Mouse (Mus musculus): ENCODE measurements around the gene Hist1h4k. TPM values are rescaled to one million over a fixed set of nuclear protein-coding genes. Genes with fewer than 3 reads are reported as not detected.

Hist1h4k gene
- polyA plus RNA-seq, 1 experiment from 2014 or later: 3.2 TPM

GRCm38 (mm10) chr13:21715131-21715863, 35.0 kb downstream of the Hist1h4k start:
- Histone ChIP-seq H3K27me3 (replicated peaks) (no peaks in the 10 kb centered on the region), H3K4me2 (peak overlapping the region; percentile 69), H3K36me3 (no peaks in the 10 kb centered on the region), H3K27ac (peak overlapping the region; percentile 92), H3K9ac (peak overlapping the region; percentile 38; the same call in 1 of the 2 replicates), H3K4me1 (peaks cover 18% of the 10 kb centered on the region), H3K9me3 (no peaks in the 10 kb centered on the region), H3K4me3 (replicated peaks) (peak overlapping the region; percentile 46)
- WGBS: under 1% methylated on average over 22 of the region's 22 CpGs
- ATAC-seq (ENCODE audit: insufficient read depth, low FRiP score, low read depth): no peak

- Histone ChIP-seq H3K4me3 (replicated peaks) (peak overlapping the region; percentile 46), H3K27ac (peak overlapping the region; percentile 92), H3K4me1 (peaks cover 18% of the 10 kb centered on the region), H3K27me3 (replicated peaks) (no peaks in the 10 kb centered on the region), H3K4me2 (peak overlapping the region; percentile 69), H3K9ac (0 out of 2 replicates have a peak overlapping the region, but pooled peaks have one; percentile 38), H3K36me3 (no peaks in the 10 kb centered on the region), H3K9me3 (no peaks in the 10 kb centered on the region)
- WGBS: under 1% methylated on average over 7 of the region's 7 CpGs
- ATAC-seq (ENCODE audit: insufficient read depth, low FRiP score, low read depth): no peak
Measured at GRCm38 (mm10) chr13:21714725-21715124, 35.6 kb downstream of the Hist1h4k start.

- Histone ChIP-seq H3K9me3 (no peaks in the 10 kb centered on the region), H3K27me3 (replicated peaks) (no peaks in the 10 kb centered on the region), H3K4me1 (peaks cover 8% of the 10 kb centered on the region), H3K27ac (no peak overlapping the region), H3K9ac (no peak overlapping the region), H3K4me2 (peak overlapping the region; percentile 69), H3K4me3 (replicated peaks) (peak overlapping the region; percentile 46), H3K36me3 (no peaks in the 10 kb centered on the region)
- WGBS: 27% methylated on average over 4 of the region's 4 CpGs
- no peak for ATAC-seq (ENCODE audit: insufficient read depth, low FRiP score, low read depth)
Measured at GRCm38 (mm10) chr13:21711698-21712097, 38.6 kb downstream of the Hist1h4k start.

GRCm38 (mm10) chr13:21710821-21711525, 39.3 kb downstream of the Hist1h4k start:
- Histone ChIP-seq H3K4me3 (replicated peaks) (peak overlapping the region; percentile 46), H3K4me2 (peak overlapping the region; percentile 69), H3K27ac (peak overlapping the region; percentile 57; the same call in 1 of the 2 replicates), H3K4me1 (peaks cover 8% of the 10 kb centered on the region), H3K9ac (peak overlapping the region; percentile 45), H3K36me3 (no peaks in the 10 kb centered on the region), H3K9me3 (no peaks in the 10 kb centered on the region), H3K27me3 (replicated peaks) (no peaks in the 10 kb centered on the region)
- peak; percentile 78 for ATAC-seq (ENCODE audit: insufficient read depth, low FRiP score, low read depth)
- WGBS: 2% methylated on average over 22 of the region's 22 CpGs

- Histone ChIP-seq H3K27me3 (replicated peaks) (no peaks in the 10 kb centered on the region), H3K9me3 (no peaks in the 10 kb centered on the region), H3K4me3 (replicated peaks) (peak overlapping the region; percentile 72), H3K36me3 (no peaks in the 10 kb centered on the region), H3K27ac (peak overlapping the region; percentile 89), H3K4me1 (peaks cover 4% of the 10 kb centered on the region), H3K4me2 (peak overlapping the region; percentile 40), H3K9ac (no peak overlapping the region)
- peak; percentile 68 for ATAC-seq (ENCODE audit: insufficient read depth, low FRiP score, low read depth)
- 0% methylated on average over 32 of the region's 32 CpGs for WGBS
Measured at GRCm38 (mm10) chr13:21710031-21710711, 40.1 kb downstream of the Hist1h4k start.

GRCm38 (mm10) chr13:21706669-21707068, 43.6 kb downstream of the Hist1h4k start:
- Histone ChIP-seq H3K36me3 (no peaks in the 10 kb centered on the region), H3K4me1 (no peaks in the 10 kb centered on the region), H3K4me3 (replicated peaks) (no peak overlapping the region), H3K27ac (no peak overlapping the region), H3K9ac (no peak overlapping the region), H3K4me2 (no peak overlapping the region), H3K27me3 (replicated peaks) (no peaks in the 10 kb centered on the region), H3K9me3 (no peaks in the 10 kb centered on the region)
- no peak for ATAC-seq (ENCODE audit: insufficient read depth, low FRiP score, low read depth)
- WGBS: 71% methylated on average over 4 of the region's 4 CpGs

Small RNA genes lying within 50 kb of the gene (microRNA-seq; reads per million reads assigned to microRNA genes)
- gene Gm44346 (not detected), gene Gm44357 (not detected), gene Gm44367 (not detected), gene Gm44454 (not detected)

Other genes with a start within 250 kb of the Hist1h4k start
- 8.8 and 32.6 TPM in 2 replicates for gene Gm11273, start 249.1 kb downstream of the Hist1h4k start, polyA plus RNA-seq (2015; fragmentation: Nextera tagmentation; extraction: Ambion mirVana)
- gene Zkscan8, start 219.4 kb downstream of the Hist1h4k start, polyA plus RNA-seq (2015; fragmentation: Nextera tagmentation; extraction: Ambion mirVana): 5.4 and 5.5 TPM in 2 replicates
- gene Olfr1366, start 207.7 kb downstream of the Hist1h4k start, polyA plus RNA-seq (2015; fragmentation: Nextera tagmentation; extraction: Ambion mirVana): 0.26 and 0.27 TPM in 2 replicates
- 0.06 TPM in 1 of 2 replicates, not detected in the other for gene Olfr1535, start 190.6 kb downstream of the Hist1h4k start, polyA plus RNA-seq (2015; fragmentation: Nextera tagmentation; extraction: Ambion mirVana)
- not detected in 2 replicates for gene Olfr1364, start 168.7 kb downstream of the Hist1h4k start, polyA plus RNA-seq (2015; fragmentation: Nextera tagmentation; extraction: Ambion mirVana)
- not detected in 2 replicates for gene Olfr1362, start 136.5 kb downstream of the Hist1h4k start, polyA plus RNA-seq (2015; fragmentation: Nextera tagmentation; extraction: Ambion mirVana)
- gene Olfr11, start 108.0 kb downstream of the Hist1h4k start, polyA plus RNA-seq (2015; fragmentation: Nextera tagmentation; extraction: Ambion mirVana): not detected in 2 replicates
- not detected in 2 replicates for gene Olfr1361, start 87.1 kb downstream of the Hist1h4k start, polyA plus RNA-seq (2015; fragmentation: Nextera tagmentation; extraction: Ambion mirVana)
- not detected in 2 replicates for gene Olfr1360, start 73.1 kb downstream of the Hist1h4k start, polyA plus RNA-seq (2015; fragmentation: Nextera tagmentation; extraction: Ambion mirVana)
- gene Olfr1359, start 52.4 kb downstream of the Hist1h4k start, polyA plus RNA-seq (2015; fragmentation: Nextera tagmentation; extraction: Ambion mirVana): not detected in 2 replicates
- gene Hist1h2bl, start 34.4 kb downstream of the Hist1h4k start, polyA plus RNA-seq (2015; fragmentation: Nextera tagmentation; extraction: Ambion mirVana): 1.4 and 4.4 TPM in 2 replicates
- gene Hist1h2ai, start 34.1 kb downstream of the Hist1h4k start, polyA plus RNA-seq (2015; fragmentation: Nextera tagmentation; extraction: Ambion mirVana): 25.1 TPM in 2 replicates
- gene Hist1h3h, start 32.8 kb downstream of the Hist1h4k start, polyA plus RNA-seq (2015; fragmentation: Nextera tagmentation; extraction: Ambion mirVana): 4.7 and 6.3 TPM in 2 replicates
- 2.5 and 3.3 TPM in 2 replicates for gene Hist1h2bm, start 28.5 kb downstream of the Hist1h4k start, polyA plus RNA-seq (2015; fragmentation: Nextera tagmentation; extraction: Ambion mirVana)
- 2.9 and 3.6 TPM in 2 replicates for gene Hist1h4j, start 15.4 kb downstream of the Hist1h4k start, polyA plus RNA-seq (2015; fragmentation: Nextera tagmentation; extraction: Ambion mirVana)
- gene Hist1h2ak, start 3.3 kb upstream of the Hist1h4k start, polyA plus RNA-seq (2015; fragmentation: Nextera tagmentation; extraction: Ambion mirVana): 28.6 and 40.6 TPM in 2 replicates
- gene Hist1h2bn, start 3.6 kb upstream of the Hist1h4k start, polyA plus RNA-seq (2015; fragmentation: Nextera tagmentation; extraction: Ambion mirVana): 3.3 and 6.0 TPM in 2 replicates
- 25.3 and 26.3 TPM in 2 replicates for gene Hist1h1b, start 30.1 kb upstream of the Hist1h4k start, polyA plus RNA-seq (2015; fragmentation: Nextera tagmentation; extraction: Ambion mirVana)
- 109 and 120 TPM in 2 replicates for gene Hist1h3i, start 32.9 kb upstream of the Hist1h4k start, polyA plus RNA-seq (2015; fragmentation: Nextera tagmentation; extraction: Ambion mirVana)
- 9.6 and 16.6 TPM in 2 replicates for gene Hist1h2an, start 36.7 kb upstream of the Hist1h4k start, polyA plus RNA-seq (2015; fragmentation: Nextera tagmentation; extraction: Ambion mirVana)
- gene Hist1h2bp, start 37.0 kb upstream of the Hist1h4k start, polyA plus RNA-seq (2015; fragmentation: Nextera tagmentation; extraction: Ambion mirVana): 1.4 and 2.1 TPM in 2 replicates
- 17.3 and 17.7 TPM in 2 replicates for gene Hist1h2bq, start 59.7 kb upstream of the Hist1h4k start, polyA plus RNA-seq (2015; fragmentation: Nextera tagmentation; extraction: Ambion mirVana)
- 1.7 TPM in 1 of 2 replicates, not detected in the other for gene Hist1h2ao, start 60.0 kb upstream of the Hist1h4k start, polyA plus RNA-seq (2015; fragmentation: Nextera tagmentation; extraction: Ambion mirVana)
- 0.68 TPM in 1 of 2 replicates, not detected in the other for gene Hist1h4m, start 61.2 kb upstream of the Hist1h4k start, polyA plus RNA-seq (2015; fragmentation: Nextera tagmentation; extraction: Ambion mirVana)
- 14.0 and 15.4 TPM in 2 replicates for gene Hist1h4n, start 81.7 kb upstream of the Hist1h4k start, polyA plus RNA-seq (2015; fragmentation: Nextera tagmentation; extraction: Ambion mirVana)
- 2,912 and 3,763 TPM in 2 replicates for gene Hist1h2ap, start 83.0 kb upstream of the Hist1h4k start, polyA plus RNA-seq (2015; fragmentation: Nextera tagmentation; extraction: Ambion mirVana)
- 19.8 and 19.9 TPM in 2 replicates for gene Hist1h2br, start 83.2 kb upstream of the Hist1h4k start, polyA plus RNA-seq (2015; fragmentation: Nextera tagmentation; extraction: Ambion mirVana)
- gene Zfp184, start 194.6 kb upstream of the Hist1h4k start, polyA plus RNA-seq (2015; fragmentation: Nextera tagmentation; extraction: Ambion mirVana): 7.8 and 8.5 TPM in 2 replicates
- gene Pom121l2, start 230.7 kb upstream of the Hist1h4k start, polyA plus RNA-seq (2015; fragmentation: Nextera tagmentation; extraction: Ambion mirVana): 0.09 and 0.12 TPM in 2 replicates

All from stomach, embryonic 15.5 days (tissue).